Mouse (Mus musculus) olfactory bulb, adult 2 months (tissue): ENCODE results near the gene Cckbr.

Source experiments
- CTCF ChIP-seq: fragments of 200-500 bp; IDR thresholded peaks from 2 replicates; pipeline ENCODE4 v1.5.1; 2012; ENCODE audit warnings: low read depth, mild to moderate bottlenecking, low read length, moderate library complexity; ENCODE audit not compliant: insufficient read depth
- POLR2A ChIP-seq: fragments of 200-500 bp; IDR thresholded peaks from 2 replicates; pipeline ENCODE4 v1.6.1; 2012; ENCODE audit warnings: mild to moderate bottlenecking, low read depth, low read length, moderate library complexity; ENCODE audit not compliant: insufficient read depth

GRCm38 (mm10) chr7:105477841-105478240 lies 52.3 kb downstream of the Cckbr start:
- TF ChIP-seq CTCF (no peak), POLR2A (no peak)
